Mouse (Mus musculus) hindbrain, embryonic 13.5 days (tissue): Measurements from ENCODE around the gene Espn. TPM values are rescaled to one million over a fixed set of nuclear protein-coding genes. Genes with fewer than 3 reads are reported as not detected.

Experiments used
- polyA plus RNA-seq: library from polyadenylated mRNA; unstranded; fragments of >200 nt; fragmentation: Nextera tagmentation; extraction: Ambion mirVana; gene quantifications from 2 replicates; pipeline ENCODE4 v1.2.1, GENCODE M21; 2015

Gene Espn
- polyA plus RNA-seq, 1 experiment from 2014 or later = 0.22 TPM

Other genes with a start within 250 kb of the Espn start
- 84.3 and 86.5 TPM in 2 replicates for gene Dnajc11, start 218.7 kb downstream of the Espn start, polyA plus RNA-seq
- gene Thap3, start 163.4 kb downstream of the Espn start, polyA plus RNA-seq = 35.9 and 36.7 TPM in 2 replicates
- 18.4 and 20.0 TPM in 2 replicates for gene Phf13, start 156.1 kb downstream of the Espn start, polyA plus RNA-seq
- gene Klhl21, start 143.6 kb downstream of the Espn start, polyA plus RNA-seq = 3.2 and 3.7 TPM in 2 replicates
- gene Zbtb48, start 124.7 kb downstream of the Espn start, polyA plus RNA-seq = 17.1 and 19.6 TPM in 2 replicates
- 1.5 and 1.6 TPM in 2 replicates for gene Tas1r1, start 113.8 kb downstream of the Espn start, polyA plus RNA-seq
- gene Nol9, start 113.0 kb downstream of the Espn start, polyA plus RNA-seq = 23.3 and 25.8 TPM in 2 replicates
- gene Plekhg5, start 79.9 kb downstream of the Espn start, polyA plus RNA-seq = 10.2 and 10.9 TPM in 2 replicates
- gene Tnfrsf25, start 36.4 kb downstream of the Espn start, polyA plus RNA-seq = 1.00 and 1.3 TPM in 2 replicates
- 0.34 and 1.8 TPM in 2 replicates for gene Hes2, start 6.5 kb upstream of the Espn start, polyA plus RNA-seq
- 269 and 299 TPM in 2 replicates for gene Acot7, start 25.8 kb upstream of the Espn start, polyA plus RNA-seq
- gene Gpr153, start 121.9 kb upstream of the Espn start, polyA plus RNA-seq = 9.0 and 9.3 TPM in 2 replicates
- 0.38 and 0.79 TPM in 2 replicates for gene Hes3, start 139.3 kb upstream of the Espn start, polyA plus RNA-seq
- gene Icmt, start 144.9 kb upstream of the Espn start, polyA plus RNA-seq = 17.2 and 18.4 TPM in 2 replicates
- gene Rnf207, start 166.6 kb upstream of the Espn start, polyA plus RNA-seq = 5.2 and 7.7 TPM in 2 replicates
- 205 and 218 TPM in 2 replicates for gene Rpl22, start 173.4 kb upstream of the Espn start, polyA plus RNA-seq
- gene Chd5, start 186.3 kb upstream of the Espn start, polyA plus RNA-seq = 38.7 and 38.9 TPM in 2 replicates